Mouse (Mus musculus) leukemia stem cell, adult 10-12 weeks (primary cell): Measurements from ENCODE around the gene Ly6g5b. TPM values are rescaled to one million over a fixed set of nuclear protein-coding genes. Genes with fewer than 3 reads are reported as not detected.

Source experiments
- polyA plus RNA-seq: library from polyadenylated mRNA; stranded (reverse); fragments of >175 nt; gene quantifications from 2 replicates; pipeline ENCODE4 v1.2.3, GENCODE M21; 2012; ENCODE audit warnings: low replicate concordance

Gene Ly6g5b
- polyA plus RNA-seq, 1 experiment: not detected

Other genes starting within 250 kb of the Ly6g5b start
- 6.4 and 10.1 TPM in 2 replicates for gene Zbtb12, start 235.9 kb downstream of the Ly6g5b start, polyA plus RNA-seq
- 0.10 TPM in 1 of 2 replicates, not detected in the other for gene Gm20547, start 233.4 kb downstream of the Ly6g5b start, polyA plus RNA-seq
- 1.3 and 3.9 TPM in 2 replicates for gene C2, start 217.2 kb downstream of the Ly6g5b start, polyA plus RNA-seq
- 427 and 438 TPM in 2 replicates for gene Ehmt2, start 217.0 kb downstream of the Ly6g5b start, polyA plus RNA-seq
- gene Slc44a4, start 201.0 kb downstream of the Ly6g5b start, polyA plus RNA-seq: not detected in 2 replicates
- gene Neu1, start 184.2 kb downstream of the Ly6g5b start, polyA plus RNA-seq: 22.5 and 43.0 TPM in 2 replicates
- gene Hspa1b, start 156.2 kb downstream of the Ly6g5b start, polyA plus RNA-seq: 16.5 and 41.3 TPM in 2 replicates
- gene Gm20481, start 145.5 kb downstream of the Ly6g5b start, polyA plus RNA-seq: not detected in 2 replicates
- gene Hspa1a, start 143.3 kb downstream of the Ly6g5b start, polyA plus RNA-seq: 3.5 and 6.7 TPM in 2 replicates
- not detected in 2 replicates for gene Hspa1l, start 142.7 kb downstream of the Ly6g5b start, polyA plus RNA-seq
- gene Lsm2, start 133.6 kb downstream of the Ly6g5b start, polyA plus RNA-seq: 146 and 328 TPM in 2 replicates
- 1,671 and 2,394 TPM in 2 replicates for gene Vars, start 114.4 kb downstream of the Ly6g5b start, polyA plus RNA-seq
- gene Vwa7, start 98.8 kb downstream of the Ly6g5b start, polyA plus RNA-seq: 1.2 and 1.8 TPM in 2 replicates
- 8.2 and 32.0 TPM in 2 replicates for gene Sapcd1, start 87.4 kb downstream of the Ly6g5b start, polyA plus RNA-seq
- 33.3 and 82.0 TPM in 2 replicates for gene Msh5, start 68.7 kb downstream of the Ly6g5b start, polyA plus RNA-seq
- 197 and 295 TPM in 2 replicates for gene Clic1, start 65.5 kb downstream of the Ly6g5b start, polyA plus RNA-seq
- gene Ddah2, start 56.4 kb downstream of the Ly6g5b start, polyA plus RNA-seq: 22.4 and 54.0 TPM in 2 replicates
- gene Ly6g6c, start 50.0 kb downstream of the Ly6g5b start, polyA plus RNA-seq: 0.34 TPM in 1 of 2 replicates, not detected in the other
- 0.27 and 0.54 TPM in 2 replicates for gene Mpig6b, start 49.2 kb downstream of the Ly6g5b start, polyA plus RNA-seq
- not detected in 2 replicates for gene Ly6g6e, start 38.5 kb downstream of the Ly6g5b start, polyA plus RNA-seq
- gene Ly6g6d, start 37.4 kb downstream of the Ly6g5b start, polyA plus RNA-seq: not detected in 2 replicates
- gene Ly6g6f, start 29.8 kb downstream of the Ly6g5b start, polyA plus RNA-seq: 0.31 TPM in 1 of 2 replicates, not detected in the other
- 312 and 354 TPM in 2 replicates for gene Abhd16a, start 26.2 kb downstream of the Ly6g5b start, polyA plus RNA-seq
- gene Ly6g5c, start 7.1 kb downstream of the Ly6g5b start, polyA plus RNA-seq: not detected in 2 replicates
- 76.3 and 112 TPM in 2 replicates for gene Gpank1, start 6.0 kb upstream of the Ly6g5b start, polyA plus RNA-seq
- gene Csnk2b, start 6.6 kb upstream of the Ly6g5b start, polyA plus RNA-seq: 69.5 and 70.4 TPM in 2 replicates
- 9.5 and 12.1 TPM in 2 replicates for gene D17H6S53E, start 10.9 kb upstream of the Ly6g5b start, polyA plus RNA-seq
- gene Apom, start 16.6 kb upstream of the Ly6g5b start, polyA plus RNA-seq: 0.24 TPM in 1 of 2 replicates, not detected in the other
- gene Bag6, start 19.8 kb upstream of the Ly6g5b start, polyA plus RNA-seq: 803 and 946 TPM in 2 replicates
- gene Prrc2a, start 49.5 kb upstream of the Ly6g5b start, polyA plus RNA-seq: 1,544 and 3,522 TPM in 2 replicates
- 1.9 and 3.8 TPM in 2 replicates for gene Aif1, start 60.6 kb upstream of the Ly6g5b start, polyA plus RNA-seq
- gene Lst1, start 73.0 kb upstream of the Ly6g5b start, polyA plus RNA-seq: 1.1 and 24.0 TPM in 2 replicates
- 75.8 and 165 TPM in 2 replicates for gene Ltb, start 79.0 kb upstream of the Ly6g5b start, polyA plus RNA-seq
- gene Tnf, start 86.6 kb upstream of the Ly6g5b start, polyA plus RNA-seq: 2.6 and 2.7 TPM in 2 replicates
- 4.2 and 5.6 TPM in 2 replicates for gene Lta, start 89.9 kb upstream of the Ly6g5b start, polyA plus RNA-seq
- not detected in 2 replicates for gene Gm16181, start 105.4 kb upstream of the Ly6g5b start, polyA plus RNA-seq
- gene Atp6v1g2, start 118.2 kb upstream of the Ly6g5b start, polyA plus RNA-seq: 0.69 and 1.2 TPM in 2 replicates
- gene Nfkbil1, start 120.4 kb upstream of the Ly6g5b start, polyA plus RNA-seq: 31.5 and 40.3 TPM in 2 replicates
- gene Ddx39b, start 126.3 kb upstream of the Ly6g5b start, polyA plus RNA-seq: 114 and 195 TPM in 2 replicates
- 138 and 236 TPM in 2 replicates for gene H2-D1, start 147.3 kb upstream of the Ly6g5b start, polyA plus RNA-seq
- 2.6 and 3.1 TPM in 2 replicates for gene H2-Q1, start 205.0 kb upstream of the Ly6g5b start, polyA plus RNA-seq
- 1.7 and 1.8 TPM in 2 replicates for gene H2-Q2, start 226.8 kb upstream of the Ly6g5b start, polyA plus RNA-seq